Mouse (Mus musculus) small intestine, adult 2 months (tissue): ENCODE results near the gene Ccr7.

Experiments used
- CTCF ChIP-seq: fragments of 200-500 bp; IDR thresholded peaks from 2 replicates; pipeline ENCODE4 v1.5.1; 2012; ENCODE audit warnings: low read depth, mild to moderate bottlenecking, control low read depth, inconsistent platforms, low read length, moderate library complexity, mixed read lengths; ENCODE audit not compliant: insufficient replicate concordance, insufficient read length; ENCODE audit errors: extremely low read depth
- POLR2A ChIP-seq: fragments of 200-500 bp; IDR thresholded peaks from 2 replicates; pipeline ENCODE4 v1.6.1; 2012; ENCODE audit warnings: low read depth, mild to moderate bottlenecking, control low read depth, inconsistent platforms, low read length, moderate library complexity

GRCm38 (mm10) chr11:99170005-99170404 is 15.1 kb upstream of the Ccr7 start:
- TF ChIP-seq POLR2A (no peak), CTCF (no peak)
